Mouse (Mus musculus) spleen, postnatal 10 days (tissue): ENCODE data around the gene Hsd17b7.

Experiments used
- DNase-seq, 2 experiments: peaks; one replicate each; pipeline ENCODE4 v3.0.0; 2021 to 2022; ENCODE audit warnings: low spot score in 2 of 2

Gene Hsd17b7

DNA sequence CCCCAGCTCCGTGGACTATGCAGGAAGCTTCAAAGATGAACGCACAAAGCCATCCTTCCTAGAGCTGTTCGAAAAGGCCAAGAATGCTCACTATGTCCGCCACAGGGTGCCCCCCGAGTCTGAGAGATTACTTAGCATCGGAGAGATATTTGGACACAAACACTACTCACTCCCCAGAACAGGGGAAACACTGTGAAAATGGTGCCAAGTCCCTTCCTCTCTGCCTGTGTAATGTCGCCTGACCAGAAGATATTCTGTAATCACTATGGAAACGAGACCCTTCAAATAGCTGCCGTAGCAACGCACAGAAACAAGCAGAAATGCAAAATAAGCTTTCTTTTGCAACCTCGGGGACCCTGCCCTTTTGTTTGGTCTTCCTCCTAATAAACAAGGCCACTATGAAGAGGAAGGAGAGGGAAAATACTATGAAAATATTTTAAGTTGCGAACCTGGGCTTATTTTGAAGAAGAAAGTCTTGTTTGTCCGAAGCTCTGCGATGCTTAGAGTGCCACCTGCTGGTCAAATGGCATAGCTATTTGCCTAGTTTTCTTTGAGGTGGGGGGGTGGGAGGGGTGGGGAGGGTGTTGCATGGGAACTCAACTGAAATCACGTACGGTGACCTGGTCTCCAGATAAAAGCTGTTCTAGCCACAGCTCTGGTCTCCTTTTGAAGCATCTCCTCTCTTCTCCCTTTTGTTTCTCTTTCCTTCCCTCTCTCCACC lies 34.9 kb downstream of the Hsd17b7 start:
- DNase-seq = peak in 1 of 2 experiments; percentile 54

DNA sequence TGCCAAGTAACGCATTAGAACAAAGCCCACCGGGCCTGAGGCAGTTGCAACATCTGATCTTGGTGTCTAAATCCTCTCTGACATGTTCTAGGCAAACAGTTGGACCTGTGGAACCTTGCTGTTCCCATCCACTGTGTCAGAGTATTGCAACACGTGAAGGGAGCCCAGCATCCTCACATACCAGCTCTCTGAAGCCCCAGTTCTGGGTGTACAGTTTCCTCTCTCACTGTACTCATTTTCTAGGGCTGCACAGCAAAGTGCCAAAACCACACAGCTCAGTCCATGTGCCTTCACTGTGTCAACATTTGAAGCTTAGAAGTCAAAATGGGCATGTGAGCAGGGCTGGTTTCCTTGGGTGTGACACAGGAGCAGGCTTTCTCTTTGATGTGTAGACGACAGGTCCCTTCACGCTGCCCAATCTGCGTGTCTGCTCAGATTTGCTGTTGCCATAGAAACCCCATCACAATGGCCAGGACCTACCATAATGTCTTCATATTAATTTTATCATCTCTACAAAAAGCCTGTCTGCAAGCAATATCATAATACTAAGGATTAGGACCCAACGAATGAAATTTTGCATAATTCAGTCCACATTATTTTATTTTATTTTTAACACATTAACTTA lies 36.8 kb downstream of the Hsd17b7 start:
- no peak for DNase-seq

DNA sequence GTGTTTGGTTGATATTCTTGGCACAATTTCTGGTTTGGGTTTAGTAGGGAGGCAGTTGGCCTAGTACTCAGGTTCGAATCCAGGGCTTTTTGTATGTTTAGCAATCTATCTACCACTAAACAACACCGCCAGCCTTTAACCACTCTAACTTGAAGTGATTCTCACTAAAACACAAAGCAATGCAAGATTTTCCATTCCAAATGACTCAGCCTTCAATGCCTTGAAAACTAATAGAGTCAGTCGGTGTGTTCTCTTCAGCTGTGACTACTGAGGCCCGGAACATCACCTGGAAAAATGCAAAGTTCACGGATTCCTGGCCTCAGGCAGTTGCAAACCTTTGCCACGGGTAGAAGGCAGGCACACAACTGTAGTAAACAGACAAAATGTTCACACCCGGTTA lies 37.3 kb downstream of the Hsd17b7 start:
- no peak for DNase-seq

DNA sequence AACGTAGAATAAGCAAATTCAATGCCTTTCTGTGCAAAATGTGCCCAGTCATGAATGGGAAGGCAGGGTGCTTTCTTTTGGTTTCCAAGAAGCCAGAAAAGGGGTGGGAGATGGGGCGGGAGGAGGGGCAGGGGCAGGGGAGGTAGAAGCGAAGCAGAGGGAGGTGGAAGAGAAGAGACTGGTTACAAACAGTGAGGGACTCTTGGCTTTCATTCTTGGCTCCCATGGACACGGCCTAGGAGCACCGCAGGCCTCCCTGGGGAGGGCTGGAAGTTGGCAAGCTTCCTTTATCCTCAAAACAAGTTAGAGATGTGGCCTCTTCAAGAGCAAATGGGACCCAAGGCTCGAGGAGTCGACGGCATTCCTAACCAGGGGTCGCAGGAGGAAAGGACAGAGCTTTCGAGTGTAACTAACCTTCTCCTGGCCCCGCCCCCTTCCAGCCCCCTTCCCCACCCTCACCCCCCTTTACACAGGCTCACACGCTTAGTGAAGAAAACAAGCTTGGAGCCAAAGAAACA lies 40.5 kb downstream of the Hsd17b7 start, which contains the start of gene Ccdc190:
Gene Ccdc190, plus strand, starts transcription at position 195 of the 518 bp plus-strand sequence.
- no peak for DNase-seq

DNA sequence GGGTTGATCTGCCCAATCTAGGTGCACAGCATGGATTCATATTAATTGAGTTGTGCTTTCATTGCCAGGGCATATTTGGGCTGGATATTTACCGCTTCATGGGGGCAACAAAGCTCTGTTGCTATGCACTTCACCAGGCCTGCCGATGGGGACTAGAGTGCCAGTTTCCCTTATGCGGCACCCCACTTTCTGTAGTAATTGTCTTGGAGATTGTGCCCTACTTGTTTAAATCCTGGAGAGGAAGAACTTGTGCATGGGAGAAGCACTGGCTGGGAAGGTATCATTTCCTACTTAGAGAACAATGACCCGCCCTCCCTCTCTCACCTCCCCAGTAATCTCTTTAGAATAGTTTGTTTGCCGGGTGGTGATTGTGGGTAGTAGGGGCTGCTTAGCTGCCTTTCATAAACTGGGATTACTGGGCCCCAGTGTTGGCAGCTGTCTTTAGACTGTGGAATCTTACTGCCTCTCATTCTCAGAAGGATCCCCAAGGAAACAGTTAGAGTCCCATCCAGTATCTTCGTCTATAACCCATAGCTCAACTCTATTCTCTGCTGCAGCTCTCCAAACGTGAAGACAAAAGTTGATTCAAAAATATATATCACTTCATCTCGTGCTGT lies 41.2 kb downstream of the Hsd17b7 start:
- DNase-seq = no peak

DNA sequence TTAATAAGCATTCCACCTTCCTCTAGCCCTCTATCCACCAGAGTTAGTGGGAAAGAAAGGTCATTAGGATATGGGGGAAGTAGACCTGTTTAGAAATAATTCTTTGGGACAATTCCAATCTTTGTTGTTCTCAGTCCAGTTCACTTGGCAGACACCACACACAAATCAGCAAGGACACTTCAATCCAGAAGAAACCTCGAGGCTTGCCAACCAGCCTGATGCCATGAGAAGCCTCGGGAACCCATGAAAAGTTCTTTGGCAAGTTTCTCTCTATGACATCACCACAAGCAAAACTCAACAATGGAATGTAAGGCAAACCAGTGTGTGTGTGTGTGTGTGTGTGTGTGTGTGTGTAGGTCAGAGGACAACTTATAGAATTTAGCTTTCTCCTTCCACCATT lies 44.5 kb downstream of the Hsd17b7 start:
- no peak for DNase-seq

DNA sequence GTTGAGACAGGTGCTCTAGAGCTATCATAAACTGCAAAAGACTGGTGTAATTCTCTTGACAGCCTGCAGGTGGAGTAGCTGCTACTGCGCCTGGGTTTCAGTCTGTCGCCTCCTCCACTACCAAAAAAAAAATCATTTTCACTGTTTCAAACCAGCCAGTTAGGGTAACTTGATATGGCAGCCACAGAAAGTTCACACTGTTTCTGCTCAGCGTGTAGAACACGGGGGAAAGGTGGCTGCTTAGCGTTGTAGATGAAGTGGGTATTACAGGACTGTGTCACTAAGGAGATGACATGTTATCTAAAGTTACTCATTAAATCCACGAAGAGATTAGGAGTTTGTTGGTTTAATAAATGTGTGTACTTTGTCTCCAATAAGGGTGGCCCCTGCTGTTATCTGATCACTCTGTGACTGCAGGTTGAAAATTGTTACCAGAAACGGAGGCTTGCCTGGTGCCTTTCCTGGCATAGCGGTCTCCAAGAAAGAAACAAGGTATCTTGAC lies 47.3 kb downstream of the Hsd17b7 start:
- DNase-seq = peak in 1 of 2 experiments; percentile 40

DNA sequence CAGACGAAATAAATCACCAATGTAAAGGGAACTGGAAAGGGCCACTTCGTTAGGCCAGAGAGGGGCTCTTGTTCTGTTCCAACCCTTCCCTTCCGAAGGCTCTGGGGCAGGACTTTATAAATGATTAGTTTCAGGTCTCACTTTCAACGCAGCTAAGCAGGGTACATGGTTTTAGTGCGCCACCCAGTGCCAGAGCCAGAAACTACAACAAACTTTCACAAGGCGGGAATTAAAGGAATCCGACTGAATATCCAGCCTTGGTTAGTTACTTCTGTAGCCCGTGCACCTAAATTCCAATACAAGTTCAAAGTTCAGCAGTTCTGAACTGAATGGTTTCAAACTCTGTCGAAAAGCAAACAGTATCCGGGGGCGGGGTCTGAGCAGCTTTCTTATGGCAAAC lies 49.8 kb downstream of the Hsd17b7 start:
- peak; percentile 38 to 75 for DNase-seq

DNA sequence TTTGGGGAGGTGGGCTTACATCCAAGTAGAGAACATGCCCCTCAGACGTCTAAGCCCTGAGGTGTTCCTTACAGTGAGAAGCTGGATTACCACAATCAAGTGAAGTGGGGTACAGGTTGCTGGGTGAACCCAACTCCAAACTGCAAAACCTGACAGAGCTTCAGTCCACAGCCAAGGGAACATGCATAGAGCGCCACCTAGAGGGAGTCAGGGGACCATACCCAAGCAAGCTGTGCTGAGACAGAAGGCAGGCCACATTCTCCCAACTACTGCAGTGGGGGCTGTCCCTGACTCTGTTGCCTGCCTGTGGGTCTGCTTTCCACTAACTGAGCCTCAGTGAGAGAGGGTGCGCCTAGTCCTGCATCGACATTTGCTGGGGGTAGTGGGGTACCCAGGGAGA lies 51.0 kb downstream of the Hsd17b7 start:
- peak in 1 of 2 experiments; percentile 34 for DNase-seq

DNA sequence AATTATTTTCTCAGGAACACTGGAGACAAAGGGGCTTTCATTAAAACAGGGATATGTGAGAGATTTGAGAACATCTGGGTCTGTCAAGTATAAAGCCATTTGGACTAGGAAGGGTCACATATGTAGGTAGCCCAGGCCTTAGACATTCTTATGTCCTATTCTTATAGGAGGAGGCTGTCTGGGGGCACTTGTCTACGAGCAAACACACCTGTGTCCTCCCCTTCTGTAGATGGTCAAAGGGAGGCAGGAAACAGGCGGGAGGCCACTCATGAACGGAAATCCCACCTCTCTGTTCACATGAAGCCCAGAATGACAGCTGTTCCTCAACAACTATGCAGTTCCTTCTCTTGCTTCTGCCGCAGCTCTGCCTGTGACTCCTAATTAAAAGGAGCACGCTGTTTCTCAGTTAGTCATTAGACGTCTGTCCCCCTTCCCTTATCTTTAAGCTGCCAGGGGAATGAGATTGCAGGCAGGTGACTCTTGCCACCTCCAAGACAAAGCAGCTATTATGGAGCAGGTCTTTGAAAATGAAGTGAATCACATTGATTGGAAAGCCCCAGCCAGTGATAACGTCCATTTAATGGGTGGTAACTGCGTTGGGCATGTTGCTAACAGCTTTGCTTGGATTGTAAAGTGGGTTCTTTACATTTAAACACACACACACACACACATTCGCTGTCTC lies 51.8 kb downstream of the Hsd17b7 start:
- DNase-seq = no peak

DNA sequence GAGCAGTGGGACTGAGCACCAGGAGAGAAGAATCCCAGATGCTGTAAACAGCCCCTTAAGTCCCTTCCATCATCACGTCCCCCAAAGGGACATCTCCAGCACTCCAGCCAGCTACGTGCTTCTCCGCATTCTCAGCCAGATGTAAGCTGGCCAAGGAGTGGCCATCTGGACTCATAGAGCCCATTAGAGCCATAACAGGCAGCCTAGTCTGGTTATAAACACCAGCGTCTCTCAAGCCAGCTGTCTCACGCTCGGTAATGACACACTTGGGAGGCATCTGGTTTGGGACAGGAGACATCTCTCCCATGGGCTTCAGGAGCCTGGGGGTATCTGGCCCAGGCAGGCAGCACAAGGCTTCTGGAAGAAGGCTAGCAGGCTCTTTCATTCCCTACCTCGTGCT lies 52.4 kb downstream of the Hsd17b7 start:
- no peak for DNase-seq

DNA sequence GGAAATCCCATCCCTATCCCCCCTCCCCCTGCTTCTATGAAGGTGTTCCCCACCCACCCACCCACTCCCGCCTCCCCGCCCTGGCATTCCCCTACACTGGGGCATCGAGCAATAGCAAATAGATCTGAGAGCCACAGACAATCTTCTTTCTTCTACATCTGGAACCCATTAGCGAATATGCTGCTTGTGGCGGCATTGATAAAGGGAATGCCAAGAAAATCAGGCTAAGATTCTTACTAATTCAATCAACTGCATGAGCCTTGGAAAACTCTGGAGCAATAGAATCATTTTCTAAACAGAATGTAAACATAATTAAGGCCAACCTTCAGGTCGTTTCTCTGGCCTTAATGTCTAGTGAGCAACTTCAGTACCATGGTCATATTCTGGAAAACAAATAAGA lies 57.5 kb downstream of the Hsd17b7 start:
- no peak for DNase-seq

DNA sequence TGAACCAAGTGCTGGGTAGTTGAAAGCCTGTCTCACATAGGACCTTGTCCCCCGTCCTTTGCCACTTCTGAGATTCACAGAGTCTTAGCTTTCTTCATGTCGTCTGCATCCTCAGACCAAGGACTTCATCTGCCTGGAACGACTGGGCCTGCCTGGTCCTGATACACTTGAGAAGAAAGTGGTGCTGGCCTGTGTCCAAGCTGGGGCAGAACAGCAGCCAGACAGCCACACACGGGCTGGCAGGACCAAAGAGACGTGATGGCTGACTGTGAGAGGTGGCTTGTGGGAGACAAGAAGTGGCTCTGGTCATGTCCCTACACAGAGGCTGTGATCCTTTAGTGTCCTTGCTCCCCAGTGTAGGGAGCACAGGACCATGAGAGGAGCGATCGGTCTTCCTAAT lies 58.3 kb downstream of the Hsd17b7 start:
- no peak for DNase-seq

DNA sequence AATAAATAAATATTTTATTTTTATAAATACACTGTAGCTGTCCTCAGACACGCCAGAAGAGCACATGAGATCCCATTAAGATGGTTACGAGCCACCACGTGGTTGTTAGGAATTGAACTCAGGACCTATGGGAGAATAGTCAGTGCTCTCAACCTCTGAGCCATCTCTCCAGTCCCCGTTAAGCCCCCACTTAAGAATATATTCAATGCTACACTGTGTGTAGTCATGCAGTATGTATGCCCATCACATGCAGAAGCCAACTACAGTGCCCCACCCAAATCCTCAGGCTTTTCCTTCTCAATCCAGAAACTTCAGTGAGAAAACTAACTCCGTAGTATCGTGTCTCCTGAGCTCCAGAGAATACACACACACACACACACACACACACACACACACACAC lies 59.4 kb downstream of the Hsd17b7 start:
- no peak for DNase-seq

DNA sequence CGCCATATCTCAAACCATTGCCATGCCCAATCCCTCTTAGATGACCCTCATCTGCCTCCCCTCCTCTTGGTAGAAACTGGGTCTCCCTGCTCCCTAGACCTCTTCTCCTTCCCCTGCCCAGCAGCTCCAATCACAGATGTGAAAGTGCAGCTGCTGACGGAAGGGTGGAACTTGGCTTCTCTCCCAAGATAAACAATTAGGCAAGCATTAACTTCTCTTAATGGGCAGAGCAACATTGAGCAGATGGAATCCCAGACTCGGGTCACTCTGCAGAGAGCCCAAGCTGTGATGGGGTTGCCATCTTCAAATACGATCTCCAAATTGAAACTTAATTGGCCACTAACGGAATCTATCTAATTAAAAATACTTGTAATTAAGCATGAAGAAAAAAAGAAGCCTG lies 59.9 kb downstream of the Hsd17b7 start:
- no peak for DNase-seq

DNA sequence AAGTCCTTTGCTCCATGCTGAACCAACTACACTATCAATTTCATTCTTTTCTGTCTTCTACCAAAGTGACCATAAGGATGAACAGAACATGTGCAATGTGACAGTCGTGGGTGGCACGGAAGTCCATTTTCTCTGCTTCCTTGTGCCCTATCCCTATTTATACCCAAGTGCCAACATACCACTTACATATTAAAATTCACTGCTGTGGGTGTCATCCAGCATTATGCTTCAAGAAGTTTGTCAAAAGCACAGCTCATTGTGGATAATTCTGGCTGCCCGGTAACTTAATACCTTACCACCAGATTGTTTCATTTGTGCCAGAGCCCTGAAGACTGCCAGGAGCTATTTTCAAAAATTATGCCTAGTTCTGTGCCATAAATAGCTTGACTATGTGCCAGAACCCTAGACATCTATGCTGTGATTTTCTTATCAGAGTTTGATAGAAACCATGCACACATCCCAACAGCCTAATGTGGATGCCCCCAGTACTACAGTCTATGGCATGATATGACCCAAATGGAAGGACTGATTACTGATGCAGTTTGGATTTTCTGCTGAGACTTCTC lies 68.2 kb downstream of the Hsd17b7 start:
- DNase-seq = no peak
